Mouse (Mus musculus) lung, postnatal 10 days (tissue): ENCODE data around the gene Frem1.

ENCODE experiments used
- DNase-seq: peaks from one replicate; pipeline ENCODE4 v3.0.0; 2021

Frem1 gene

GRCm38 (mm10) chr4:83020759-83021555, 31.2 kb downstream of the Frem1 start:
- no peak for DNase-seq

- no peak for DNase-seq
Observed at GRCm38 (mm10) chr4:83018111-83019105, 33.7 kb downstream of the Frem1 start.

GRCm38 (mm10) chr4:83014538-83014937, 37.6 kb downstream of the Frem1 start:
- no peak for DNase-seq

- DNase-seq: no peak
Observed at GRCm38 (mm10) chr4:83004086-83004485, 48.1 kb downstream of the Frem1 start.

- no peak for DNase-seq
Observed at GRCm38 (mm10) chr4:82992042-82992441, 60.1 kb downstream of the Frem1 start.

GRCm38 (mm10) chr4:82990973-82991695, 61.0 kb downstream of the Frem1 start:
- DNase-seq: no peak

- no peak for DNase-seq
Observed at GRCm38 (mm10) chr4:82972381-82972780, 79.8 kb downstream of the Frem1 start.

- no peak for DNase-seq
Observed at GRCm38 (mm10) chr4:82970901-82971648, 81.1 kb downstream of the Frem1 start.

GRCm38 (mm10) chr4:82961024-82961423, 91.1 kb downstream of the Frem1 start:
- DNase-seq: no peak

GRCm38 (mm10) chr4:82957827-82958538, 94.2 kb downstream of the Frem1 start:
- peak; percentile 20 for DNase-seq

- no peak for DNase-seq
Observed at GRCm38 (mm10) chr4:82953992-82954391, 98.1 kb downstream of the Frem1 start.

GRCm38 (mm10) chr4:82949511-82949910, 102.6 kb downstream of the Frem1 start:
- DNase-seq: no peak

- DNase-seq: no peak
Observed at GRCm38 (mm10) chr4:82946721-82947120, 105.4 kb downstream of the Frem1 start.

- peak; percentile 22 for DNase-seq
Observed at GRCm38 (mm10) chr4:82946276-82946612, 105.9 kb downstream of the Frem1 start.

GRCm38 (mm10) chr4:82945572-82946275, 106.4 kb downstream of the Frem1 start:
- DNase-seq: no peak

- DNase-seq: no peak
Observed at GRCm38 (mm10) chr4:82940680-82941079, 111.5 kb downstream of the Frem1 start.

GRCm38 (mm10) chr4:82940248-82940647, 111.9 kb downstream of the Frem1 start:
- no peak for DNase-seq

- DNase-seq: peak; percentile 40
Observed at GRCm38 (mm10) chr4:82934308-82934707, 117.8 kb downstream of the Frem1 start.

- peak; percentile 86 for DNase-seq
Observed at GRCm38 (mm10) chr4:82933698-82934210, 118.4 kb downstream of the Frem1 start.

- no peak for DNase-seq
Observed at GRCm38 (mm10) chr4:82930079-82930478, 122.1 kb downstream of the Frem1 start.

- DNase-seq: no peak
Observed at GRCm38 (mm10) chr4:82921962-82922361, 130.2 kb downstream of the Frem1 start.
